Mouse (Mus musculus) heart, embryonic 12.5 days (tissue): Measurements from ENCODE around the gene 1700030J22Rik. TPM values are rescaled to one million over a fixed set of nuclear protein-coding genes. Genes with fewer than 3 reads are reported as not detected.

Experiments used
- ATAC-seq: fragments of 200-750 bp; cut with Nextera tagmentation; 2 replicates; pipeline ENCODE4 v1.8.0; 2017; ENCODE audit warnings: moderate TSS enrichment, moderate library complexity; ENCODE audit not compliant: insufficient number of reproducible peaks, low FRiP score
- H3K27ac ChIP-seq: fragments of 300-500 bp; sonication (generic); 2 replicates; pipeline ENCODE4 v1.5.1; 2016; ENCODE audit warnings: mild to moderate bottlenecking, moderate library complexity; ENCODE audit not compliant: poor library complexity, severe bottlenecking
- H3K27me3 ChIP-seq: fragments of 300-500 bp; sonication (generic); replicated peaks from 2 replicates; pipeline ENCODE4 v1.6.1; 2016; ENCODE audit warnings: mild to moderate bottlenecking, moderate library complexity
- H3K36me3 ChIP-seq: fragments of 300-500 bp; sonication (generic); 2 replicates; pipeline ENCODE4 v1.6.1; 2016; ENCODE audit warnings: mild to moderate bottlenecking, moderate library complexity
- H3K4me1 ChIP-seq: fragments of 300-500 bp; sonication (generic); replicated peaks from 2 replicates; pipeline ENCODE4 v1.6.1; 2016; ENCODE audit warnings: mild to moderate bottlenecking
- H3K4me2 ChIP-seq: fragments of 300-500 bp; sonication (generic); 2 replicates; pipeline ENCODE4 v1.6.1; 2016; ENCODE audit warnings: mild to moderate bottlenecking, moderate library complexity
- H3K4me3 ChIP-seq: fragments of 300-500 bp; sonication (generic); 2 replicates; pipeline ENCODE4 v1.5.1; 2016; ENCODE audit warnings: mild to moderate bottlenecking
- H3K9ac ChIP-seq: fragments of 300-500 bp; sonication (generic); 2 replicates; pipeline ENCODE4 v1.6.1; 2016; ENCODE audit warnings: mild to moderate bottlenecking, moderate library complexity
- H3K9me3 ChIP-seq: fragments of 300-500 bp; sonication (generic); replicated peaks from 2 replicates; pipeline ENCODE4 v1.6.1; 2016; ENCODE audit warnings: mild to moderate bottlenecking, moderate library complexity
- WGBS: fragments of 180-500 bp; shearing (Covaris S2); methylation state at CpG from one replicate; pipeline ENCODE4 v1.1.7; 2016; 5-methylcytosine and 5-hydroxymethylcytosine counted together
- polyA plus RNA-seq: library from polyadenylated mRNA; unstranded; fragments of >200 nt; fragmentation: Nextera tagmentation; extraction: Ambion mirVana; gene quantifications from 2 replicates; pipeline ENCODE4 v1.2.1, GENCODE M21; 2016

Gene 1700030J22Rik
- polyA plus RNA-seq, 1 experiment from 2014 or later = 1.1 TPM

GRCm38 (mm10) chr8:116935506-116935905 lies 43.3 kb downstream of the 1700030J22Rik start:
- WGBS = 83% methylated on average over 6 of the region's 6 CpGs
- Histone ChIP-seq H3K36me3 (peaks cover 81% of the 10 kb centered on the region), H3K4me1 (no peaks in the 10 kb centered on the region), H3K27me3 (no peaks in the 10 kb centered on the region), H3K27ac (no peak overlapping the region), H3K4me3 (no peak overlapping the region), H3K9me3 (no peaks in the 10 kb centered on the region), H3K9ac (no peak overlapping the region), H3K4me2 (no peak overlapping the region)
- ATAC-seq = no peak

GRCm38 (mm10) chr8:116934976-116935375 lies 43.8 kb downstream of the 1700030J22Rik start:
- H3K9ac ChIP-seq = no peak overlapping the region
- H3K9me3 ChIP-seq = no peaks in the 10 kb centered on the region
- WGBS = 83% methylated on average over 4 of the region's 4 CpGs
- H3K4me1 ChIP-seq = no peaks in the 10 kb centered on the region
- H3K4me2 ChIP-seq = no peak overlapping the region
- no peak for ATAC-seq
- H3K4me3 ChIP-seq = no peak overlapping the region
- H3K36me3 ChIP-seq = peaks cover 81% of the 10 kb centered on the region
- no peaks in the 10 kb centered on the region for H3K27me3 ChIP-seq
- H3K27ac ChIP-seq = no peak overlapping the region

GRCm38 (mm10) chr8:116928588-116928987 lies 50.2 kb downstream of the 1700030J22Rik start:
- H3K36me3 ChIP-seq = peaks cover 86% of the 10 kb centered on the region
- WGBS = 92% methylated on average over 5 of the region's 5 CpGs
- no peak overlapping the region for H3K9ac ChIP-seq
- H3K4me2 ChIP-seq = no peak overlapping the region
- no peaks in the 10 kb centered on the region for H3K27me3 ChIP-seq
- no peaks in the 10 kb centered on the region for H3K4me1 ChIP-seq
- no peak overlapping the region for H3K4me3 ChIP-seq
- ATAC-seq = no peak
- H3K27ac ChIP-seq = no peak overlapping the region
- H3K9me3 ChIP-seq = no peaks in the 10 kb centered on the region

- H3K27me3 ChIP-seq = no peaks in the 10 kb centered on the region
- no peaks in the 10 kb centered on the region for H3K9me3 ChIP-seq
- H3K9ac ChIP-seq = no peak overlapping the region
- no peak for ATAC-seq
- H3K36me3 ChIP-seq = peaks cover 80% of the 10 kb centered on the region
- no peak overlapping the region for H3K4me2 ChIP-seq
- H3K4me1 ChIP-seq = no peaks in the 10 kb centered on the region
- H3K4me3 ChIP-seq = no peak overlapping the region
- WGBS = 79% methylated on average over 9 of the region's 9 CpGs
- H3K27ac ChIP-seq = no peak overlapping the region
Measured at GRCm38 (mm10) chr8:116927880-116928279, 50.9 kb downstream of the 1700030J22Rik start.

- Histone ChIP-seq H3K9ac (no peak overlapping the region), H3K4me2 (no peak overlapping the region), H3K4me3 (no peak overlapping the region), H3K9me3 (no peaks in the 10 kb centered on the region), H3K27me3 (no peaks in the 10 kb centered on the region), H3K4me1 (peaks cover 13% of the 10 kb centered on the region), H3K27ac (no peak overlapping the region), H3K36me3 (peaks cover 42% of the 10 kb centered on the region)
- ATAC-seq = no peak
- WGBS = 75% methylated on average over 8 of the region's 8 CpGs
Measured at GRCm38 (mm10) chr8:116923526-116923925, 55.2 kb downstream of the 1700030J22Rik start.

GRCm38 (mm10) chr8:116922060-116922757 lies 56.5 kb downstream of the 1700030J22Rik start:
- H3K27me3 ChIP-seq = no peaks in the 10 kb centered on the region
- no peaks in the 10 kb centered on the region for H3K9me3 ChIP-seq
- no peak for ATAC-seq
- peak overlapping the region; percentile 69 for H3K4me3 ChIP-seq
- 29% methylated on average over 17 of the region's 17 CpGs for WGBS
- peak overlapping the region; percentile 85 for H3K27ac ChIP-seq
- peaks cover 28% of the 10 kb centered on the region for H3K36me3 ChIP-seq
- peaks cover 13% of the 10 kb centered on the region for H3K4me1 ChIP-seq
- H3K9ac ChIP-seq = peak overlapping the region; percentile 73
- peak overlapping the region; percentile 75 for H3K4me2 ChIP-seq

GRCm38 (mm10) chr8:116921337-116922059 lies 57.3 kb downstream of the 1700030J22Rik start, which contains the start of the genes Cmc2 and Cenpn:
Cmc2 (minus strand) TSS chr8:116921455.
Cenpn (plus strand) TSS chr8:116921730.
- no peaks in the 10 kb centered on the region for H3K27me3 ChIP-seq
- H3K4me1 ChIP-seq = peaks cover 13% of the 10 kb centered on the region
- H3K4me3 ChIP-seq = peak within 1 kb of the TSS; percentile 69
- H3K36me3 ChIP-seq = peaks cover 28% of the 10 kb centered on the region
- H3K9ac ChIP-seq = peak within 1 kb of the TSS; percentile 73
- peak within 1 kb of the TSS; percentile 75 for H3K4me2 ChIP-seq
- peak; percentile 97 for ATAC-seq
- peak within 1 kb of the TSS; percentile 85 for H3K27ac ChIP-seq
- no peaks in the 10 kb centered on the region for H3K9me3 ChIP-seq
- under 1% methylated on average over 57 of the region's 57 CpGs for WGBS

- Histone ChIP-seq H3K27ac (peak overlapping the region; percentile 85), H3K9ac (peak overlapping the region; percentile 73), H3K36me3 (peaks cover 29% of the 10 kb centered on the region), H3K4me2 (peak overlapping the region; percentile 75), H3K4me3 (peak overlapping the region; percentile 69), H3K27me3 (no peaks in the 10 kb centered on the region), H3K9me3 (no peaks in the 10 kb centered on the region), H3K4me1 (peaks cover 13% of the 10 kb centered on the region)
- WGBS = under 1% methylated on average over 22 of the region's 22 CpGs
- ATAC-seq = peak; percentile 70
Measured at GRCm38 (mm10) chr8:116921005-116921336, 57.8 kb downstream of the 1700030J22Rik start.

Other genes with a start within 250 kb of the 1700030J22Rik start
- 5.0 and 5.2 TPM in 2 replicates for gene Cdyl2, start 246.0 kb downstream of the 1700030J22Rik start, polyA plus RNA-seq
- gene Cmc2, start 57.5 kb downstream of the 1700030J22Rik start, polyA plus RNA-seq = 112 and 114 TPM in 2 replicates
- 25.7 and 28.4 TPM in 2 replicates for gene Cenpn, start 57.2 kb downstream of the 1700030J22Rik start, polyA plus RNA-seq
- 11.4 and 11.7 TPM in 2 replicates for gene Atmin, start 35.6 kb downstream of the 1700030J22Rik start, polyA plus RNA-seq
- gene Gcsh, start 14.6 kb upstream of the 1700030J22Rik start, polyA plus RNA-seq = 69.9 and 75.4 TPM in 2 replicates
- gene Pkd1l2, start 103.5 kb upstream of the 1700030J22Rik start, polyA plus RNA-seq = 0.11 TPM in 1 of 2 replicates, not detected in the other
- gene Bco1, start 116.9 kb upstream of the 1700030J22Rik start, polyA plus RNA-seq = 0.08 and 0.34 TPM in 2 replicates
- gene Gan, start 179.2 kb upstream of the 1700030J22Rik start, polyA plus RNA-seq = 1.3 and 1.7 TPM in 2 replicates